Mouse (Mus musculus): ENCODE data around the gene Olfr101.

Olfr101 gene

DNA sequence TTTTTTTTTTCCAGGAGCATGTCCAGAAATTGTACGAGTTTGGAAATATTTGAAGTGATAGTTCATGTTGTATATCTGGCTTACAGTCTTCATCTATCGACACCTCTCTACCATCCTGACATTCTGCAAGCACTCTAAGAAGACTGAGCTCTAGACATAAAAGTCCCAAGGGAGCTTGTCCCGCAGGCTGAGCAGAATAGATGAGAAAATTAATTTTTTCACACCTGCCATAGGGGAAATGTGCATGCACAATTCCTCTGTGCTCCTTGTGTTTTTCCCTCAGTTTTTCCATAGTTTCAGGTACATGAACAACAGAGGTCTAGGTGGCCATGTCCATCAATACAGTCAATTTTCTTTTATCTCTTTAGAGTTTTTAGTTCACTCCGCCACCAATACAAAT is at the start of gene Olfr101:
Gene Olfr101 (minus strand): TSS at position 101 of the 400 bp plus-strand sequence.
- no peak for DNase-seq (ENCODE audit: low read depth, low spot score)

DNA sequence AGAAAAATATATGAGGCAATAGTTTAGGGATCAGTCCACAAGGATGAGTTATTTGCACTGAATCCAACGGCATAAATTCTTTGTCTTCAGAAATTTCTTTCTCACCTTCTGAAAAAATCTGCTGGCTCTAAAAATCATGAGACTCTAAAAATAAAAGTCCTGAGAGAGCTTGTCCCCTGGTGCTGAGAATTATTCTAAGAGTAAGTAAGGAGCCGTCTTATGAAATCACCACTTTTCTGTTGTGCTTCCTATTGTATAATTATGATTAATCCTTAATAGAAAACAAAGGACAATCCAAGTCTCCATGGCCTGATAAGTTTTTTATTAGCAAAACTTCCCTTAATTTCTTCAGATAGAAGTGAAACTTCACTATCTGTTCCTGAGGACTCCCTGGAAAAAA is 35.5 kb upstream of the Olfr101 start, which contains the start of gene Olfr103:
Gene Olfr103 (minus strand): TSS at position 101 of the 400 bp plus-strand sequence.
- DNase-seq (ENCODE audit: low read depth, low spot score), result no peak

DNA sequence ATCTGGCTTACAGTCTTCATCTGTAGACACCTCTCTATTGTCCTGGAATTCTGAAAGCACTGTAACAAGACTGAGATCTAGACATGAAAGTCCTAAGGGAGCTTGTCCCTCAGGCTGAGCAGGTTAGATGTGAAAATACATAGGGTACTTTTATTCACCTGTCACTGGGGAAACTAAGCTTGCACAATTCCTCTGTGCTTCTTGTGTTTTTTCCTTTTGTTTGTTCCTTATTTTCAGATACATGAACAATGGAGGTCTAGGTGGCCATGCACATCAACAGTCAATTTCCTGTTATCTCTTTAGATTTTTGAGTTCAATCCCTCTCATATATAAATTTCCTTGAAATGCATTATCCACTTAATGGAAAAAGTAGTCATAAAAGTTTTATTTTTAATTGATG is 12.8 kb upstream of the Olfr101 start, which contains the start of gene Olfr102:
Gene Olfr102 (minus strand): TSS at position 101 of the 400 bp plus-strand sequence.
- DNase-seq (ENCODE audit: low read depth, low spot score), result no peak

DNA sequence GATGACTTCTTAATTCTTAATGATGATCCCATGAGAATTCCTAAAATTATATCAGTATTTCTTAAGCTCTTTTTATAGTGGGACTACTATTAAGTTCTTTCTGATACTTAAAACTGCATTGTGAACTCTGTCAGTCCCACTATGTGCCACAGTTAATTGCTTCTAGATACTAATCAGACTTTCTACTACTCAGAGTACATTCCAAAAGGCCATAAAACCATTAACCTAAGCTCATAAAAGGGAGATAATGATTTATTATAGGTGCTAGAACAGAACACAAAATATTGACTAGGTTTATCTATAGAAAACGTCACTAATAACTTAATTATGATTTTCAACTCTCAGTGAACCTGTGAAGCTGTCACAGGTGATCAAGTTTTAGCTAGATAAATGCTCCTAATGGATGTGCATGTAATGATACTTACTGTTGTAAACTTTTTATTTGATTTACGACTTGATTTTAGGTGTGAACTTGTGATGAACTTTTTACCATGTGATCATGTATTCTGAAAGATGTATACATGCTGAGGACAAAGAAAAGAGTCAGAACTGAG is 6.1 kb upstream of the Olfr101 start:
- no peak for DNase-seq (ENCODE audit: low read depth, low spot score)

GRCm38 (mm10) chr17:37308483-37308882 is 4.4 kb upstream of the Olfr101 start:
- DNase-seq (ENCODE audit: low read depth, low spot score), result no peak

GRCm38 (mm10) chr17:37283360-37283759 is 20.8 kb downstream of the Olfr101 start, which contains the start of gene Olfr99:
Olfr99 (minus strand) TSS chr17:37283460.
- DNase-seq (ENCODE audit: low read depth, low spot score), result no peak

DNA sequence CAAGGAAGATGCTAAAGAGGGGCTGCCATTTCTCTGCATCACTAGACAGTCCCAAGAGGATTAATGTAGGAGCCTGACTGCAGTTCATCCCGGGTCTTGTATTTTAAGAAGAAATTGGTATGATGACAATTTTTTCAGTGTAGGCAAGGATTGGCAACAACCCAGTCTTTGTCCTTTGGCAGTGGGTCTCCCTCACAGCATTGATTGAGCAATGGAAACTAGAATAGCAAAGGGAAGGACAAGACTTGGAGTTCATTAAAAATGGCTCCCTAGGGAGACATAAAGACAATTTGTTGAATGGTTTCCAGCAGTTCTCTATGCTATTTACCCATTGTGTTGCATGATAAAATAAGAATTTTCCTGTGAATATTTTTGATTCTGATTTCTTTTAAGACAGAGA is 23.8 kb downstream of the Olfr101 start:
- DNase-seq (ENCODE audit: low read depth, low spot score), result peak; percentile 75

- no peak for DNase-seq (ENCODE audit: low read depth, low spot score)
These were observed 27.5 kb downstream of the Olfr101 start for GRCm38 (mm10) chr17:37276573-37276972.

DNA sequence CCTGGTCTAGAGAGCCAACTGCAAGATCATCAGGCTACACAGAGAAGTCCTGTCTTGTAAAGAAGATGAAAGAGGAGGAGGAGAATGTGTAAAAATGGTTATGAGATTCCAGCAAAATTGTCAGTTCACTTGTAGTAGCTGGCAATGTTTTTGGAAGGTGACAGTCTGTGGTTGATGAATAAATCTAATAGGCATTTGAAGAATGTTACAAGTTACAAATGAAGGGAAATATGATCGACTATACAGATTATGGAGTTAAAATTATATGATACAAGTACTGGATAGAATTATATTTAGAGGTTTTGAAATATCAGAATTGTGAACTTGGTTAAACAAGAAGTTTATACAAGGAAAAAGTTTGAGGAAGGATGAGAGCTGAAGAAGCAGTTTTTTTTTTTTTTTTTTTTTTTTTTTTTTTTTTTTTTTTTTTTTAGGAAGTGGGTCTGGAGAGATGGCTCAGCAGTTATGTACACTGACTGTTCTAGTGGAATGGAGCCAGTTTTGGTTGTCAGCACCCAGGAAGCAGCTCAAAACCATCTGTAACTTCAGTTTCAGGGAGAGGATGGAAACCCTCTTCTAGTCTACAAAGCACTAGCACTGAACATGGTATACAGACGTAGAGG is 28.4 kb downstream of the Olfr101 start:
- DNase-seq (ENCODE audit: low read depth, low spot score), result peak; percentile 16

GRCm38 (mm10) chr17:37270702-37271092 is 33.4 kb downstream of the Olfr101 start:
- peak; percentile 46 for DNase-seq (ENCODE audit: low read depth, low spot score)

DNA sequence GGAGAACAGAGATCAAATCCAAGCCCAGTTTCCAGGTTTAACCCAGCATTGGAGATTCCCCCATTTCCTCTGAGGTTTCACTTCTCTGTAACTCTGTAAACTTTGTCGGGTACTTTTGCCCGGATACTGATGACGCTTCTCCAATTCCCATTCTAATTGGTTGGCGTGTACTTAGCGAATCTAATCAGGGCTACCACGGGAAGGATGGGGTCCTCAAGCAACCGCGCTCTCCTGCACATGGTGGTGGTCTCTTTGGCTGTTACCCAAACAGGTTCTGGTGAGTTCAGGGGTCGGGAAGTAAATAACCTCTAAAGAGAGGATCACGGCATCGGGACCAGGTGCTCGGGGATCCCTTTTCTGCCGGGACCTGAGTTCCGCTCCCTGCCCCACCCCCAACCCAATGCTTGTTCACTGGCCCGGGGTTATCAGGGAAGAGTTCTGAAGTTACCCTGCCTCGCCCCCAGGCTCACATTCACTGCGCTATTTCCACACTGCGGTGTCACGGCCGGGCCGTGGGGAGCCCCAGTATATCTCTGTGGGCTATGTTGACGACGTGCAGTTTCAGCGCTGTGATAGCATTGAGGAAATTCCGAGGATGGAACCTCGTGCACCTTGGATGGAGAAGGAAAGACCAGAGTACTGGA is 33.9 kb downstream of the Olfr101 start, which contains the start of gene H2-M3:
Gene H2-M3 (plus strand): TSS at position 163 of the 644 bp plus-strand sequence.
- peak; percentile 86 for DNase-seq (ENCODE audit: low read depth, low spot score)

- DNase-seq (ENCODE audit: low read depth, low spot score), result peak; percentile 27
These were observed 40.5 kb downstream of the Olfr101 start, which contains the start of gene Olfr98 for GRCm38 (mm10) chr17:37263626-37264025. Olfr98 (minus strand) TSS chr17:37263749.

- DNase-seq (ENCODE audit: low read depth, low spot score), result no peak
These were observed 53.6 kb downstream of the Olfr101 start for GRCm38 (mm10) chr17:37250544-37250943.

DNA sequence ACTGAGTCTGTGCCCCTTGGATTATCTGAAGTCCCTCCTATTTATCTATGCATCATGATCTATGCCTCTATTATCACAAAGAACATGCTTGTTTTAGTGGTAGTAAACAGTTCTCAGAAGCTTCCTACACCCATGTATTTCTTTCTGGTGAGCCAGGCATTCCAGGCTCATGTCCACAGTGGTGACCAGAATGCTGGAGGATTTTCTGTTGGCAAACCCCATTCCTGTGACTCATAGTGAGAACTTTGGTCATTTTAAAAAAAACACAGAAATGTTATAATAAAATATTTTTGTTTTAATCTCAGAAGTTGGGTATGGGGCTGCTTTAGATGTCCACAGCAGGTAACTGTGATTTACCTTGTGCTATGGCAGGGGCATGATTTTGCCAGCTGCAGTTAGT is 54.7 kb downstream of the Olfr101 start:
- no peak for DNase-seq (ENCODE audit: low read depth, low spot score)
